ENCODE assay signal across 1 mouse cellular context in the genomic region with DNA sequence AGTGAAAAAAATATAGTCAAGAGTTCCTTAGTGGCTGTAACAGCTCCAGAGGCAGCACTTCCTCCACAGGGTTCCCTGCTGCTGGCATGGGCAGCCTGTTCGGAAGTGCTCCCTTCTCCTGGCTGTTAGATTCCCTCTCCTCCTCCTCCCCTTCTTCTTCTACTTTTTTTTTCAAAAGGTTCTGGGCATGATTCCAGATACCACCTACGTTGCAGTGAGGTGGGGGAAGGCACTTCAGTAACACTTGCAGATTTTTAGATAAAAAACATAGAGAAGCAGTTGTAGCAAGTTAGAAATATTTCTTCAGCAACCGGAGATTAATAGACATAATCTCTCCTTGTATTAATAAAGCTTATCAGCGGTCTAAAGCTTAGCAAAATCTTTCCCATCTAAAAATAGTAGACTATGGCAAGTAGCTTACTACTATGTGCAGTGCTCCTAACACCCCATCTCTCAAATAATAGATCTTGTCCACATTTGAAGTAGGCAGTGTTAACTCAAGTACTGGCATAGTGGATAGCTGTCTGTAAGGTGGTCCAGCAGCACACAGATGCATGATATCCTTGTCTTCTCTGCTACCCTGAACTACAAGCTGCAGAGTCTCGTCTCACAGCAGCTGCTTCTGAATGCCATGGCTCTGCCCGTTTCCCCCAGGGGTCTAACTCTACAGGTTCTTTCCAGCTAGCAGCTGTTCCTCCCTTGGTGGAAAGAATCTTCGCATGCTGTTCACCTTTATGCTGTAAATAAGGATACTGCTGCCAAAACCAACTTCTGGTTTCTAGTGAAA.
TF ChIP-seq lines count a peak whose summit lies in the region.

No protein-coding gene starts in this region.

TF ChIP-seq in CH12.LX, 34 proteins besides CTCF, POLR2A, EP300 and RAD21:
- TF ChIP-seq CHD1 (IDR thresholded peaks at IDR 0.05; ENCODE audit: low read depth, low read length) (no peak), UBTF (IDR thresholded peaks at IDR 0.05; ENCODE audit: low read depth, low read length) (no peak), RCOR1 (conservative IDR thresholded peaks at IDR 0.05; ENCODE audit: low read depth, low read length) (no peak), CHD2 (IDR thresholded peaks at IDR 0.05; ENCODE audit: low read length) (no peak), ETS1 (conservative IDR thresholded peaks at IDR 0.05; ENCODE audit: low read depth, low read length) (peak; percentile 55), MAZ (IDR thresholded peaks at IDR 0.05; ENCODE audit: low read depth, low read length) (no peak), GABPA (IDR thresholded peaks at IDR 0.05; ENCODE audit: insufficient replicate concordance, low read depth, low read length) (no peak), MEF2A (IDR thresholded peaks at IDR 0.05; ENCODE audit: borderline replicate concordance, low read depth, low read length) (no peak)
